Mouse (Mus musculus) small intestine, adult 2 months (tissue): ENCODE results near the gene Stk39.
A peak's percentile ranks its signal among the peaks of the same experiment; 100 is the strongest.

Experiments
- CTCF ChIP-seq: fragments of 200-500 bp; IDR thresholded peaks from 2 replicates; pipeline ENCODE4 v1.5.1; 2012; ENCODE audit warnings: low read depth, mild to moderate bottlenecking, control low read depth, inconsistent platforms, low read length, moderate library complexity, mixed read lengths; ENCODE audit not compliant: insufficient replicate concordance, insufficient read length; ENCODE audit errors: extremely low read depth
- POLR2A ChIP-seq: fragments of 200-500 bp; IDR thresholded peaks from 2 replicates; pipeline ENCODE4 v1.6.1; 2012; ENCODE audit warnings: low read depth, mild to moderate bottlenecking, control low read depth, inconsistent platforms, low read length, moderate library complexity

GRCm38 (mm10) chr2:68376660-68377059 lies 95.4 kb downstream of the Stk39 start:
- TF ChIP-seq CTCF (peak; percentile 34; the same call in 1 of the 2 replicates), POLR2A (no peak)
